Mouse (Mus musculus): ENCODE results near the gene Tbcc. TPM values are rescaled to one million over a fixed set of nuclear protein-coding genes. Genes with fewer than 3 reads are reported as not detected.

The Tbcc gene
- polyA plus RNA-seq, 1 experiment from 2014 or later: 43.1 TPM

GRCm38 (mm10) chr17:46856471-46857360, 33.8 kb upstream of the Tbcc start:
- Histone ChIP-seq H3K4me1 (peaks cover 57% of the 10 kb centered on the region), H3K27me3 (ENCODE audit: poor library complexity, severe bottlenecking) (no peaks in the 10 kb centered on the region), H3K27ac (peak overlapping the region; percentile 100), H3K4me3 (peak overlapping the region; percentile 96), H3K9me3 (no peaks in the 10 kb centered on the region), H3K36me3 (replicated peaks) (peaks cover 12% of the 10 kb centered on the region)
- peak; percentile 70 for DNase-seq (ENCODE audit: extremely low spot score, low spot score)
- under 1% methylated on average over 87 of the region's 87 CpGs for WGBS

- peak; percentile 84 for DNase-seq (ENCODE audit: extremely low spot score, low spot score)
Observed at GRCm38 (mm10) chr17:46857361-46857902, 33.1 kb upstream of the Tbcc start.

DNA sequence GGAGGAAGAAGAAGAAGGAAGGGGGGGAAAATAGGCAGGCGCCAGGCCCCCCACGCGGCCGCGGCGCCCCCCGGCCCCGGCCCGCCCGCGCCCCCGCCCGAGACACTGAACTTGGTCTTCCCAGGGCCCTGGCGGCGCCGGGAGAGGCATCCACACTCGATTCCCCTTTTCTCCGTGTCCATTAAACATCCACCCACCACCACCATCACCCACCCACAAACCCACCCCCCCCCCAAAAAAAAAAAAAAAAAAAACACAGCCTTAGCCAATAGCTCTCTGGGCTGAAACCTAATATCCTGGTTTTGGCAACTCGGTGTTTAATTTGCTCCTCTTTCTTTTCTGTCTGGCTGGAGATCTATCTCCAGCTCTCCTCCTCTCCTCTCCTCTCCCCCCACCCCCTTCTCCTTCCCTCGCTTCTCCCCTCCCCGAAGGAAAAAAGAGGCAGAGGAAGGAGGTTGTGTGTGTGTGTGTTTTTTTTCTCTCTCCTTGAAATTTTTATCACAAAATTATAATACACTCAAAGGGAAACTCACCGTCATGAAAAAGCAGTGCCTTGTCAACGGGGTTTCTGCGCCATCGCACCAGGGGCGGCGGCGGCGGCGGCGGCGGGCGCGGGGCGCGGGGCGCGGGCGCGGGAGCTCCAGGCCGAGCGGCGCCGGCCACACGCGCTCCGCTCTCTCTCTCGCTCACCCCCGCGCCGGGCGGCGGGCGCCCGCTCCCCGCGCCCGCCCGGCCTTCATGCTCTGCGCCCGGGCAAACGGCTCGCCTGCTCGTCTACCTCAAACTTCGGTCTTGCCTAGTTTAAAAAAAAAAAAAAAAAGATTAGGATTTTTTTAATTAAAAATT, 32.4 kb upstream of the Tbcc start, which contains the start of gene Bicral:
Bicral (minus strand) TSS at position 580 of the 846 bp plus-strand sequence.
- peak; percentile 71 for DNase-seq (ENCODE audit: extremely low spot score, low spot score)
- H3K4me3 ChIP-seq: peak within 1 kb of the TSS; percentile 96
- H3K27me3 ChIP-seq (ENCODE audit: poor library complexity, severe bottlenecking): no peaks in the 10 kb centered on the region
- 1% methylated on average over 57 of the region's 65 CpGs for WGBS
- H3K9me3 ChIP-seq: no peaks in the 10 kb centered on the region
- H3K36me3 ChIP-seq (replicated peaks): peaks cover 12% of the 10 kb centered on the region
- H3K27ac ChIP-seq: peak within 1 kb of the TSS; percentile 100
- peaks cover 50% of the 10 kb centered on the region for H3K4me1 ChIP-seq

More at GRCm38 (mm10) chr17:46857361-46857902, 33.1 kb upstream of the Tbcc start:
- peaks cover 12% of the 10 kb centered on the region for H3K36me3 ChIP-seq (replicated peaks)
- H3K27ac ChIP-seq: peak overlapping the region; percentile 100
- H3K4me1 ChIP-seq: peaks cover 57% of the 10 kb centered on the region
- WGBS: 0% methylated on average over 42 of the region's 52 CpGs
- no peaks in the 10 kb centered on the region for H3K9me3 ChIP-seq
- peak overlapping the region; percentile 96 for H3K4me3 ChIP-seq
- no peaks in the 10 kb centered on the region for H3K27me3 ChIP-seq (ENCODE audit: poor library complexity, severe bottlenecking)

GRCm38 (mm10) chr17:46858749-46859444, 31.6 kb upstream of the Tbcc start:
- peak overlapping the region; percentile 96 for H3K4me3 ChIP-seq

GRCm38 (mm10) chr17:46860120-46860519, 30.4 kb upstream of the Tbcc start:
- H3K9me3 ChIP-seq: no peaks in the 10 kb centered on the region
- no peak for DNase-seq (ENCODE audit: extremely low spot score, low spot score)
- H3K4me1 ChIP-seq: peaks cover 35% of the 10 kb centered on the region
- no peak overlapping the region for H3K27ac ChIP-seq
- no peak overlapping the region for H3K4me3 ChIP-seq
- no peaks in the 10 kb centered on the region for H3K36me3 ChIP-seq (replicated peaks)
- no peaks in the 10 kb centered on the region for H3K27me3 ChIP-seq (ENCODE audit: poor library complexity, severe bottlenecking)
- 93% methylated on average over 4 of the region's 4 CpGs for WGBS

More at GRCm38 (mm10) chr17:46858749-46859444, 31.6 kb upstream of the Tbcc start:
- Histone ChIP-seq H3K36me3 (replicated peaks) (peaks cover 11% of the 10 kb centered on the region), H3K27ac (peak overlapping the region; percentile 100), H3K4me1 (peaks cover 47% of the 10 kb centered on the region), H3K9me3 (no peaks in the 10 kb centered on the region), H3K27me3 (ENCODE audit: poor library complexity, severe bottlenecking) (no peaks in the 10 kb centered on the region)
- 37% methylated on average over 9 of the region's 9 CpGs for WGBS
- DNase-seq (ENCODE audit: extremely low spot score, low spot score): peak; percentile 29

DNA sequence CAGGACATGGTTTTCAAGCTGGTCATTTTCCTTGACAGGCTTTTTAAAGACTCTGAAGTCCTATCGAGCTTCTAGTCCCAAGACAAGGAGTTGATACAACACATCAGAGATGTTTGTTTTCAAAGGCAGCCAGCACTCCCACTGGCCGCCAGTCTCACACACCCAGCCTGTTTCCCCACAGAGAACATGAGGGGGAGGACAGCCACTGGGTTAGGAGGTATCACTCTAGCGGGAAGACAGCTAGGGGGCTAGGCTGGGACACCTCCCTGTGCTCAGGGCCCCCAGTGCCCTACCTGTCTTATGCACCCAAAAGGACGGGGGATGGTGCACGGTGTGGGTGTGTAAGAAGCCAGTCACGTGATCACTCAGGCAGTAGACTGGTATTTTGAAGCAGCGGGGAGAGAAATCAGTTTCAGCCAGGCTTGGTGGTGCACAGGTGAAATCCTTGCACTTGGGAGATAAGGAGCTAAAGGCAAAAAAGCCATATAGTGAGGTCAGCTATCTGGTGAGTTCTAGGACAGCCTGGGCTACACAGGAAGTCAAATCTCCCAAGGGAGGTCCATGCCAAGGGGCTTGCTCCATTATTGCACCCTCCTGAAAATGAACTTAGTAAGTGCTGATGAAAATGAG, 25.8 kb upstream of the Tbcc start:
- WGBS: 80% methylated on average over 7 of the region's 7 CpGs
- Histone ChIP-seq H3K36me3 (replicated peaks) (no peaks in the 10 kb centered on the region), H3K4me1 (peaks cover 13% of the 10 kb centered on the region), H3K9me3 (no peaks in the 10 kb centered on the region), H3K4me3 (no peak overlapping the region), H3K27me3 (ENCODE audit: poor library complexity, severe bottlenecking) (no peaks in the 10 kb centered on the region), H3K27ac (no peak overlapping the region)
- DNase-seq (ENCODE audit: extremely low spot score, low spot score): no peak

GRCm38 (mm10) chr17:46866836-46867235, 23.6 kb upstream of the Tbcc start:
- no peak for DNase-seq (ENCODE audit: extremely low spot score, low spot score)
- Histone ChIP-seq H3K27me3 (ENCODE audit: poor library complexity, severe bottlenecking) (no peaks in the 10 kb centered on the region), H3K4me1 (no peaks in the 10 kb centered on the region), H3K36me3 (replicated peaks) (no peaks in the 10 kb centered on the region), H3K27ac (no peak overlapping the region), H3K4me3 (no peak overlapping the region), H3K9me3 (no peaks in the 10 kb centered on the region)
- 94% methylated on average over 12 of the region's 12 CpGs for WGBS

GRCm38 (mm10) chr17:46870204-46870798, 20.2 kb upstream of the Tbcc start:
- Histone ChIP-seq H3K27ac (no peak overlapping the region), H3K9me3 (no peaks in the 10 kb centered on the region), H3K4me3 (no peak overlapping the region), H3K36me3 (replicated peaks) (no peaks in the 10 kb centered on the region), H3K4me1 (peaks cover 23% of the 10 kb centered on the region), H3K27me3 (ENCODE audit: poor library complexity, severe bottlenecking) (no peaks in the 10 kb centered on the region)
- no peak for DNase-seq (ENCODE audit: extremely low spot score, low spot score)
- 96% methylated on average over 5 of the region's 5 CpGs for WGBS

DNA sequence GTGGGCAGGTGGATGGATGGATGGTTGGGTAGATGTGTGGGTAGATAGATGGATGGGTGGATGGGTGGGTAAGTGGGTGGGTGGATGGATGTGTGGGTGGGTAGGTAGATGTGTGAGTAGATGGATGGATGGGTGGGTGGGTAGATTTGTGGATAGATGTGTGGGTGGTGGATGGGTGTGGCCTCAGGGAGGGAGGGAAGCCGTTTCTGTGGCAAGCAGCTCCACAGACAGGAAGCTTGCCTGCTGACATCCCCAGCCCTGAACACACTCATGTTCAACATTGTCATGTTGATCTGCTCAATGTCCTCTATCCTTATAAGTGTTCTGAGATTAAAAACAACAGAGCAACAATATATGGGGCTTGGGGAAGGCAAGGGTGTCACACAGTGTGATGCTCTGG, 19.6 kb upstream of the Tbcc start:
- WGBS: 78% methylated on average over 1 of the region's 1 CpGs
- Histone ChIP-seq H3K27ac (no peak overlapping the region), H3K4me3 (no peak overlapping the region), H3K27me3 (ENCODE audit: poor library complexity, severe bottlenecking) (no peaks in the 10 kb centered on the region), H3K36me3 (replicated peaks) (no peaks in the 10 kb centered on the region), H3K9me3 (no peaks in the 10 kb centered on the region), H3K4me1 (peaks cover 23% of the 10 kb centered on the region)
- DNase-seq (ENCODE audit: extremely low spot score, low spot score): no peak

- WGBS: 79% methylated on average over 7 of the region's 7 CpGs
- Histone ChIP-seq H3K36me3 (replicated peaks) (no peaks in the 10 kb centered on the region), H3K4me3 (no peak overlapping the region), H3K9me3 (no peaks in the 10 kb centered on the region), H3K27me3 (ENCODE audit: poor library complexity, severe bottlenecking) (no peaks in the 10 kb centered on the region), H3K4me1 (peaks cover 26% of the 10 kb centered on the region), H3K27ac (no peak overlapping the region)
- no peak for DNase-seq (ENCODE audit: extremely low spot score, low spot score)
Observed at GRCm38 (mm10) chr17:46872806-46873205, 17.7 kb upstream of the Tbcc start.

DNA sequence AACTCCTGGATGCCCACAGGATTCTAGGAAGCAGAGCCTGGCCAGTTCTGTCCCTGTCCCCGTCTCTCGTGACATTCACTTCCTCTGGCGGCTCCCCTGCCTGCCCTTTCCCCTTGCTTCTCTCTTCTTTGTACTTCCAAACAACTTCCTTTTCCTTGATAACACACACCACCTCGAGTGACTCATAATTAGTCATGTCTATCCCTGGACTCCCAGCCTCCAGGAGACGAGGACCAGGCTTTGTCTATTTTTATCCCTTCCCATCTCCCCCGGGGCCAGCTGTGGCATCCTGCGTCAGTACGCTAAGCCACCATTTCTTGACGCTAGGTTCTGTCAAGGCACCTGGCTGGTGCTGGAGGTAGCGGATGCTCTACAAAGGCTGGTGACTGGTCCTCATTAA, 16.4 kb upstream of the Tbcc start:
- Histone ChIP-seq H3K36me3 (replicated peaks) (no peaks in the 10 kb centered on the region), H3K4me3 (no peak overlapping the region), H3K27me3 (ENCODE audit: poor library complexity, severe bottlenecking) (no peaks in the 10 kb centered on the region), H3K9me3 (no peaks in the 10 kb centered on the region), H3K27ac (peak overlapping the region; percentile 42), H3K4me1 (peaks cover 26% of the 10 kb centered on the region)
- 59% methylated on average over 10 of the region's 10 CpGs for WGBS
- DNase-seq (ENCODE audit: extremely low spot score, low spot score): no peak

Measured in forebrain, embryonic 10.5 days (tissue).